Mouse (Mus musculus) neutrophil, adult 83 days (primary cell): ENCODE results near the gene Ppef2. TPM values are rescaled to one million over a fixed set of nuclear protein-coding genes. Genes with fewer than 3 reads are reported as not detected.

Source experiments
- total RNA-seq, 2 experiments: library from RNA; stranded (reverse); gene quantifications; one replicate each; pipeline ENCODE4 v1.2.4; 2023

The Ppef2 gene
- total RNA-seq = 1 to 10 TPM in 1 of 2 experiments, under 1 TPM in 1; 0.96 to 1.1 TPM

GRCm38 (mm10) chr5:92256218-92256617 is at the start of gene Ppef2:
Gene Ppef2, minus strand, starts transcription at chr5:92256278.

GRCm38 (mm10) chr5:92277437-92278394 is 21.6 kb upstream of the Ppef2 start, which contains the start of gene Naaa:
Gene Naaa, minus strand, starts transcription at chr5:92278170.

DNA sequence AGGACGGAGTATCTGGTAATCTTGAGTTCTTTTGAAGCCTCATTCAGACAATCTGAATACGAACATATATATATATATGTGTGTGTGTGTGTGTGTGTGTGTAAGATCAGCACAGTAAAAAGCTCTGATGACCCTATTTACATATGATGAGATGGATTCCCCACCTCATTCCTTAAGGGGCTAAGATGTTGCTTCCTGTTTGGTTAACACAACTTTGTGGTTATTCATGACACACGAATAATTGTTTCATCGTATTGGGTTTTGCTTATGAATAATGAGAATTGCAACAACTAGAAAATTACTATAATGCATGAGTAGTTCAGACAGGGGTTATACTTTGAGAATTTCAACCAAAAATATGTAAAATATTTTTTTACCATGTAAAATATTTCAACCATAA is 40.8 kb downstream of the Ppef2 start, which contains the start of gene U90926:
U90926 (minus strand) TSS at position 101 of the 400 bp plus-strand sequence.

Other genes starting within 250 kb of the Ppef2 start
- gene Cdkl2, start 212.4 kb downstream of the Ppef2 start, total RNA-seq = under 1 TPM; 0.46 to 0.60 TPM
- 10 to 100 TPM; 51.5 to 61.9 TPM for gene G3bp2, start 172.6 kb downstream of the Ppef2 start, total RNA-seq
- gene Uso1, start 118.3 kb downstream of the Ppef2 start, total RNA-seq = 10 to 100 TPM; 42.4 to 45.4 TPM
- gene U90926, start 40.9 kb downstream of the Ppef2 start, total RNA-seq = not detected
- 10 to 100 TPM; 74.1 to 87.0 TPM for gene Naaa, start 21.9 kb upstream of the Ppef2 start, total RNA-seq
- 10 to 100 TPM; 19.5 to 19.6 TPM for gene Sdad1, start 54.2 kb upstream of the Ppef2 start, total RNA-seq
- gene Cxcl9, start 71.8 kb upstream of the Ppef2 start, total RNA-seq = under 1 TPM in 1 of 2 experiments, not detected in 1; 0.22 TPM
- under 1 TPM in 1 of 2 experiments, not detected in 1; 0.59 TPM for gene Art3, start 75.5 kb upstream of the Ppef2 start, total RNA-seq
- gene Cxcl10, start 92.6 kb upstream of the Ppef2 start, total RNA-seq = 1 to 10 TPM; 6.3 to 8.0 TPM
- gene Nup54, start 178.9 kb upstream of the Ppef2 start, total RNA-seq = 10 to 100 TPM; 27.7 to 28.2 TPM